Mouse (Mus musculus): ENCODE data around the gene Prkcz. TPM values are rescaled to one million over a fixed set of nuclear protein-coding genes. Genes with fewer than 3 reads are reported as not detected.

The Prkcz gene
- polyA plus RNA-seq, 1 experiment from 2014 or later: 45.4 TPM

DNA sequence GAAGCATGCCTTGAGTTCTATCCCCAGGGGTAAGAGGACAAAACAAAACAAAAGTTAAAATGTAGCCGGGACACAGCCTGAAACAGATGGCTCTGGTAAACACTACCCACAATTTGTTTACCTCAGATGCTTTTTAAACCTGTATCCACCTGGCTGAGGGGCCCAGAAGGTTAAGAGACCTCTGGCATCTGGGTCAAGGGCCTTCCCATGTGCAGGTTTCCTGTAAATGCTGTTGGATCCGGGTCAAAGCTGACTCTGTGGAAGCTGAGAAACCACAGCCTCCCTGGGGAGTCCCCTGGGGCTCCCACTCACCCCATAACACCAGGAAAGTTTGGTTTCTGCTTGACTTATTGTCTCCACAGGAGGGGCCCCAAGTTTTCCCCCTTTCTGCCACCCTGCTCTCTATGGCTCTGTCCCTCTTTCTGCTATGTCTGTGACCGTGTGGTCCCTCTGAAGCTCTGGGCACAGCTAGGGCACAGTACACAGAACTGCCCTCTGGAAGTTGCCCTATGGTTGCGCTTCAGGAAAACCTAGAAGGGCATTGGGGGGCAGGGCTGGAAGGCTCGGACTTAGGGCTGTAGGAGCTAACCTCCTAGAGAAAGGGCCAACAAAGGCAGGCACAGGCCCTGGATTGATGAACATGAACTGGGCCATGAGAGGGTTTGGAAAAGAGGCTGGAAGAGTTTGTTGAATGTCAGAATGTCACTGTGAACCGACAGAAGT lies 115.2 kb downstream of the Prkcz start:
- ATAC-seq: no peak
- Histone ChIP-seq H3K9me3 (replicated peaks; ENCODE audit: control insufficient read depth, low read length) (no peaks in the 10 kb centered on the region), H3K27me3 (replicated peaks; ENCODE audit: control insufficient read depth, insufficient read depth, low read length) (no peaks in the 10 kb centered on the region), H3K36me3 (ENCODE audit: control insufficient read depth, insufficient read depth, low read length) (no peaks in the 10 kb centered on the region), H3K4me2 (ENCODE audit: low read length) (no peak overlapping the region), H3K27ac (ENCODE audit: low read depth, low read length) (0 out of 2 replicates have a peak overlapping the region, but pooled peaks have one; percentile 17), H3K9ac (ENCODE audit: low read length) (peak overlapping the region; percentile 17; the same call in 1 of the 2 replicates), H3K4me3 (ENCODE audit: low read depth, low read length) (no peak overlapping the region), H3K4me1 (ENCODE audit: control insufficient read depth, insufficient read depth, low read length) (peaks cover 4% of the 10 kb centered on the region; the same call in 1 of the 2 replicates)
- no peak for DNase-seq (ENCODE audit: low spot score)
- WGBS: 74% methylated on average over 6 of the region's 6 CpGs

DNA sequence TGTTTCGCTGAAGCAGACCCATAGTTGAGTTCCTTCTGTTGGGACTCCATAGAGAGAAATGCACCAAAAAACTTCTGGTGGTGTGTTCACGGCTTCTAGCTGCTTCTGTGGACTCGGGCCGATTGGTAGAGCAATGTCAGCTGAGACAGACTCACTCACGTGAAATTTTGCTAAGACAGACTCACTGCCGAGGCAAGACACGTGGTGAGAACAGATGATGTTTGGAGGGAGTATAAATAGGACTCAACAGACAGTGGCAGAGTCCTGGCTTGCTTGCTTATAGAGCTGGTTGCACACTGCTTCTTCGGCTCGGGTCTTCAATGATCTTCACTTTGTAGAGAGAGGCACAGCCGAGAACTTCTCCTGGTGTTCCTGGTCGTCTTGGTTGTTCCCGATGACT lies 117.9 kb downstream of the Prkcz start:
- DNase-seq (ENCODE audit: low spot score) (no peak), ATAC-seq (no peak)
- WGBS: 85% methylated on average over 12 of the region's 12 CpGs
- Histone ChIP-seq H3K4me3 (ENCODE audit: low read depth, low read length) (no peak overlapping the region), H3K4me2 (ENCODE audit: low read length) (no peak overlapping the region), H3K9me3 (replicated peaks; ENCODE audit: control insufficient read depth, low read length) (no peaks in the 10 kb centered on the region), H3K27me3 (replicated peaks; ENCODE audit: control insufficient read depth, insufficient read depth, low read length) (no peaks in the 10 kb centered on the region), H3K36me3 (ENCODE audit: control insufficient read depth, insufficient read depth, low read length) (no peaks in the 10 kb centered on the region), H3K27ac (ENCODE audit: low read depth, low read length) (no peak overlapping the region), H3K9ac (ENCODE audit: low read length) (no peak overlapping the region), H3K4me1 (ENCODE audit: control insufficient read depth, insufficient read depth, low read length) (no peaks in the 10 kb centered on the region)

DNA sequence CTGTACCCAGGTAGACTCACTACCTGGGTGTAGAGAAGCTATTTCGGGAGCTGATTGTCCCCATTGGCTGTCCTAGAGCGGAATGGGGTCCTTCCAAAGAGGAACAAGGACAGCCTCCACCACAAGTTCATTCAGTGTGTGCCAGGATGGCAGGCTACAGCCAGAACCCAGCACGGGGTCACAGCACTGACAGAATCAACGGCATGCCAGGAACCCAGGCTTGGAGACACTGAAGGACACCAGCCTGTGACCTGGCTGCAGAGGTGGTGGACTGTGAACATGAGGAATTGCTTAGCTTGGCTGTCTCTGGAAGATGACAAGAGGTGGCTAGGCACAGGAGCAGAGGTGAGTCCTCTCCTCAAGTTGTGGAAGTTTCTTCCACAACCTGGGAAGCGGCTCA lies 118.9 kb downstream of the Prkcz start:
- no peak overlapping the region for H3K27ac ChIP-seq (ENCODE audit: low read depth, low read length)
- H3K4me3 ChIP-seq (ENCODE audit: low read depth, low read length): no peak overlapping the region
- 91% methylated on average over 5 of the region's 5 CpGs for WGBS
- DNase-seq (ENCODE audit: low spot score): no peak
- H3K4me1 ChIP-seq (ENCODE audit: control insufficient read depth, insufficient read depth, low read length): no peaks in the 10 kb centered on the region
- no peak for ATAC-seq
- no peak overlapping the region for H3K4me2 ChIP-seq (ENCODE audit: low read length)
- no peaks in the 10 kb centered on the region for H3K27me3 ChIP-seq (replicated peaks; ENCODE audit: control insufficient read depth, insufficient read depth, low read length)
- H3K36me3 ChIP-seq (ENCODE audit: control insufficient read depth, insufficient read depth, low read length): no peaks in the 10 kb centered on the region
- no peak overlapping the region for H3K9ac ChIP-seq (ENCODE audit: low read length)
- no peaks in the 10 kb centered on the region for H3K9me3 ChIP-seq (replicated peaks; ENCODE audit: control insufficient read depth, low read length)

DNA sequence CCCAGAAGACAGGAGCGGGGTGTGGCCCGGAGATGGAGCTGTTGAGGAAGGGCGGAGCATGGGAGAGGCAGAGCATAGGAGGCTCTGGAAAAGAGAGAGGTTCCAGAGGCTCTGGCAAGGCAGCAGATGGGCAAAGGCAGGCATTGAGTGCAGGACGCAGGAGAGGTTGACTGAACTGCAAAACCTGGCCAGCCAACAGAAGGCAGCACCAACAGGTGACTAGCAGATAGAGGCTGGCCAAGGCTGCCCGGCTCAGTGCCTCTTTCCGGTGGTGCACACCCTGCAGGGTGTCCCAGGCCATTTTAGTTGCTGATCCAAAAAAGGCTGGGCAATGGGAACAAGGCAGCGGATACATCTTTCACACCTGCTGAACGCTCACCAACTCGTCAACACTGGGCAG lies 119.4 kb downstream of the Prkcz start:
- no peak overlapping the region for H3K4me2 ChIP-seq (ENCODE audit: low read length)
- no peaks in the 10 kb centered on the region for H3K27me3 ChIP-seq (replicated peaks; ENCODE audit: control insufficient read depth, insufficient read depth, low read length)
- DNase-seq (ENCODE audit: low spot score) (no peak), ATAC-seq (no peak)
- no peak overlapping the region for H3K9ac ChIP-seq (ENCODE audit: low read length)
- no peaks in the 10 kb centered on the region for H3K9me3 ChIP-seq (replicated peaks; ENCODE audit: control insufficient read depth, low read length)
- no peaks in the 10 kb centered on the region for H3K4me1 ChIP-seq (ENCODE audit: control insufficient read depth, insufficient read depth, low read length)
- H3K27ac ChIP-seq (ENCODE audit: low read depth, low read length): no peak overlapping the region
- H3K4me3 ChIP-seq (ENCODE audit: low read depth, low read length): no peak overlapping the region
- H3K36me3 ChIP-seq (ENCODE audit: control insufficient read depth, insufficient read depth, low read length): no peaks in the 10 kb centered on the region
- WGBS: 76% methylated on average over 9 of the region's 9 CpGs

DNA sequence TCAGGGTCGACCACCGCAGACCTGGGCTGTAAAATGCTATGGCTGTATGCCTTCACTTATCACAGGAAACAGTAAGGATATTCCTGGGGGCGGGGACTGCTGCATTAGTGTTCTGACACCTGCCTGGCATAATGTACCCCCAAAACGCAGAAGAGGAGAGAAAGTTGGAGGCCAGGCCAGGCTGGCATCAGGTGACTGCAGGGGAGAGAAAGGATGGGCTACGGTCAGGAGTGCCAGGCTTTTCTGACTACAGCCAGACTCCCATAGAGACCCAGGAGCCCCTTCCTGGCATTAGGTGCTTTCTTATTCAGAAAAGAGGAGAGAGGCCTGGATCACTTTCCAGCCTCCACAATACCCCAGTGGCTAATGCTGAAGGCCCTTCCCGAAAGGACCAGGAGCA lies 121.7 kb downstream of the Prkcz start:
- ATAC-seq: no peak
- no peak overlapping the region for H3K4me2 ChIP-seq (ENCODE audit: low read length)
- no peak overlapping the region for H3K9ac ChIP-seq (ENCODE audit: low read length)

DNA sequence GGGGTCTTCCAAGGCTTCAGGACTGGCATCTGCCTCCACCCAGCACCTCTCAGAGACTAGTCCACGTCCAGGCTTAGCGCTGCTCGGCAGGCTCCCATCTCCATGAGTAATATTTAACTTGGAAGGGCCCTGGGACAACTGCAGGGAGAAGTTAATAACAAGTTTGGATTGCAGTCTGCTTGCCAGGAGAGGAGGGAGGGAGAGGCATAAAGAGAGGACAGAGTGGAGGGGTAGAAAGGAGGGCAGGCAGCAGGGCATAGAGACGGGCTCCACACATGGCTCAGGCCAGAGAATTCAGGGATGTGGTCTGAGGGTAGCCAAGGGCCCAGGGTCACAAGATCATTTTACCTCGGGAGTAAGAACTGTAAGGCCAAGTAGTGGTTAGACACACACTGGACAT lies 122.9 kb downstream of the Prkcz start:
- DNase-seq (ENCODE audit: low spot score) (no peak), ATAC-seq (no peak)
- H3K4me1 ChIP-seq (ENCODE audit: control insufficient read depth, insufficient read depth, low read length): peaks cover 31% of the 10 kb centered on the region
- H3K27ac ChIP-seq (ENCODE audit: low read depth, low read length): no peak overlapping the region
- no peak overlapping the region for H3K4me2 ChIP-seq (ENCODE audit: low read length)
- H3K36me3 ChIP-seq (ENCODE audit: control insufficient read depth, insufficient read depth, low read length): no peaks in the 10 kb centered on the region
- WGBS: 84% methylated on average over 5 of the region's 5 CpGs
- H3K9ac ChIP-seq (ENCODE audit: low read length): no peak overlapping the region
- H3K4me3 ChIP-seq (ENCODE audit: low read depth, low read length): no peak overlapping the region
- no peaks in the 10 kb centered on the region for H3K9me3 ChIP-seq (replicated peaks; ENCODE audit: control insufficient read depth, low read length)
- no peaks in the 10 kb centered on the region for H3K27me3 ChIP-seq (replicated peaks; ENCODE audit: control insufficient read depth, insufficient read depth, low read length)

More for the DNA sequence above, 121.7 kb downstream of the Prkcz start:
- 55% methylated on average over 6 of the region's 6 CpGs for WGBS
- no peaks in the 10 kb centered on the region for H3K9me3 ChIP-seq (replicated peaks; ENCODE audit: control insufficient read depth, low read length)
- no peaks in the 10 kb centered on the region for H3K36me3 ChIP-seq (ENCODE audit: control insufficient read depth, insufficient read depth, low read length)
- no peak overlapping the region for H3K4me3 ChIP-seq (ENCODE audit: low read depth, low read length)
- H3K4me1 ChIP-seq (ENCODE audit: control insufficient read depth, insufficient read depth, low read length): peaks cover 18% of the 10 kb centered on the region
- no peak for DNase-seq (ENCODE audit: low spot score)
- H3K27me3 ChIP-seq (replicated peaks; ENCODE audit: control insufficient read depth, insufficient read depth, low read length): no peaks in the 10 kb centered on the region
- H3K27ac ChIP-seq (ENCODE audit: low read depth, low read length): no peak overlapping the region

DNA sequence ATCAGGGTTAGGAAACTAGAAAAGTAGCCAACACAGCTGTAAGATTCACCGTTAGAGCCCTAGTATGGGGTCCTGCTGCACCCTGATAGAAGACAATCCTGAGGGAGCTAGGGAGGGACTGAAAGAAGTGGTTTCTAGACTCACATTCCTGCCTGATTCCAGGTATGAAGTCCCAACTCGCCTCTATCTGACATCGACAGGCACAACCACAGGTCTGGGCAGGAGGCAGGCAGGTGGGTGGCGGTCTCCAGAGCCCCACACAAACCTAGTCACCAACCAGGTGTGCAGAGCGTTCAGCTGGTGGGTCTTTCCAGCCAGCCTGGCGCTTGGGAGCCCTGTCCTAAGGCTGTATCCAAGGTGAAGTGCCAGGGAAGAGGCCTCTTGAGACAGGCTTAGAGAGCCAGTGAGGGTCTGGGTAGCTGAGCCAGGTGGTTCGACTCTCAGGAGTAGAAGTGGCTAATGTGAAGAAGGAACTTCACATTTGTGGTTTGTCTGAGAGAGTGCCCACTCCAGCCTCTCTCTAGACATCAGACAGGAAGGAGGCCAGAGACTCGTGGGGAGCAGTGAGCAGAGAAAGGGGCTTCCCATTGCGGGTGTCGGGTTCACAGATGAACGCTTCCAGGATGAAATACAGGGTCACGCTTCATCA lies 124.3 kb downstream of the Prkcz start:
- peak overlapping the region; percentile 84; the same call in 1 of the 2 replicates for H3K27ac ChIP-seq (ENCODE audit: low read depth, low read length)
- no peaks in the 10 kb centered on the region for H3K36me3 ChIP-seq (ENCODE audit: control insufficient read depth, insufficient read depth, low read length)
- H3K4me3 ChIP-seq (ENCODE audit: low read depth, low read length): no peak overlapping the region
- 86% methylated on average over 12 of the region's 12 CpGs for WGBS
- H3K9me3 ChIP-seq (replicated peaks; ENCODE audit: control insufficient read depth, low read length): no peaks in the 10 kb centered on the region
- peaks cover 32% of the 10 kb centered on the region for H3K4me1 ChIP-seq (ENCODE audit: control insufficient read depth, insufficient read depth, low read length)
- H3K27me3 ChIP-seq (replicated peaks; ENCODE audit: control insufficient read depth, insufficient read depth, low read length): no peaks in the 10 kb centered on the region
- DNase-seq (ENCODE audit: low spot score) (no peak), ATAC-seq (no peak)
- no peak overlapping the region for H3K9ac ChIP-seq (ENCODE audit: low read length)
- no peak overlapping the region for H3K4me2 ChIP-seq (ENCODE audit: low read length)

DNA sequence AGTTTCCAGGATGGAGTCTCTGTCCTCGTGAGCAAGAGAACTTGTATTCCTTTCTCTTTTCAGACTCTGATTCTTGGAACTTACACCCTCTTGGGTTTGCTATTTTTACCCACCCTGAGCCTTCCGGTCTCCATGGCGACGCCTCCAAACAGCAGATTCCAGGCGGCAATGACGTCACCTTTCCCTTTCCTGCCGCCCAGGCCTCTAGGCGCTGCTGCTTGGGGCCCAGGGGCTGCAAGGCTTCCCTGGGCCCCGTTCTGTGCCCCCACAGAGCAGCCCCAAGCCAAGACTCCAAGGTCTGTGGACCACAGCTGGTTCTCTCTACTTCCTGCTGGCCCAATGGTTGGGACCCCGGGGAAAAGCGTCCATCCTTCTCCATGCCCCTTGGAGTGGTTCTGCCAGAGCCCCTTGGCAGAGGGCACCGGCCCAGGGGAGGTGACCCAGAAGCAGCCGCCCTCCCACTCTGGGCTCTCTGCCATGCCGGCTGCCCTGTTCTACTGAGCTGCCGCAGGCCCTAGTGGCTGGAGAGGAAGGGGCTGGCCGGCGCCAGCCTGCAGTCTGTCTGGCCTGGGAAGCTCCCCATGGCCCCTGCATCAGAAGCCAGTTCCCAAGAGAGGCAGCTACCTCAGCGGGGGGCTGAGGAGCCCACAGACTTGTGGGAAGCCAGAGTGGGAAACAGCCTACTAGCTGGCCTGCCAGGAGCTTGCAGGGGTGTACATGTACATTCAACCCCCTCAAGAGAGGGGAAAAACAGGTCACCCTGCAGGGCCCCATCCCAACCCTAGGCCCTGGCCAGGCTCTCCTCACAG lies 125.6 kb downstream of the Prkcz start:
- no peak overlapping the region for H3K4me3 ChIP-seq (ENCODE audit: low read depth, low read length)
- peak overlapping the region; percentile 21 for H3K9ac ChIP-seq (ENCODE audit: low read length)
- peak overlapping the region; percentile 20 for H3K4me2 ChIP-seq (ENCODE audit: low read length)
- H3K36me3 ChIP-seq (ENCODE audit: control insufficient read depth, insufficient read depth, low read length): no peaks in the 10 kb centered on the region
- H3K9me3 ChIP-seq (replicated peaks; ENCODE audit: control insufficient read depth, low read length): no peaks in the 10 kb centered on the region
- DNase-seq (ENCODE audit: low spot score): peak; percentile 95
- ATAC-seq: peak; percentile 87
- H3K27ac ChIP-seq (ENCODE audit: low read depth, low read length): peak overlapping the region; percentile 84
- no peaks in the 10 kb centered on the region for H3K27me3 ChIP-seq (replicated peaks; ENCODE audit: control insufficient read depth, insufficient read depth, low read length)
- H3K4me1 ChIP-seq (ENCODE audit: control insufficient read depth, insufficient read depth, low read length): peaks cover 32% of the 10 kb centered on the region
- 7% methylated on average over 17 of the region's 18 CpGs for WGBS

Data from forebrain, embryonic 14.5 days (tissue).